Mouse (Mus musculus) gastrocnemius, postnatal 4 days (tissue): ENCODE measurements around the gene Efna5. TPM values are rescaled to one million over a fixed set of nuclear protein-coding genes. Genes with fewer than 3 reads are reported as not detected.

Source experiments
- DNase-seq, 2 experiments: peaks; one replicate each; pipeline ENCODE4 v3.0.0; 2021 to 2022; ENCODE audit warnings: low spot score in 2 of 2, mixed read lengths in 2 of 2
- total RNA-seq, 2 experiments: library from RNA; stranded (reverse); gene quantifications; 2 replicates each; pipeline ENCODE4 v1.2.3; 2021

The Efna5 gene
- total RNA-seq, 2 experiments from 2014 or later = 6.2 to 8.4 TPM

- no peak for DNase-seq
Observed at GRCm38 (mm10) chr17:62717426-62718131, 163.5 kb downstream of the Efna5 start.

DNA sequence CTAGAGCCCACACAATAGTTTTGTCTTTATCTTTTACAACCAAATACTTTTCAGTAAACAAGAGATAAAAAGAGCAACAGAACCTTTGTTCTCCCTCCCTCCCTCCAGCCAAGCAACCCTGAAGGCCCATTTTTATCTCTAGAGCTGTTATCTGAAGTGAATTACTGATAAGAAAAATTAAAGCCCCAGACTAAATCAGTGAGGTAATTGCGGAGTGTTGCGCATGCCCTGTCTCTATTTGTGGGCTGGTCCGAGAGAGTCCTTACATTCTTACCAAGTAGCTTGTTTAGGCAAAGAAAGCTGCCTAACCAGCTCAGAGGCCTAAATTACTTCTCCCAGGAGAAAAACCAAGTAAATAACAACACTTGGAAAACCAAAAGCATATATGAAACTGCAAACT lies 167.7 kb downstream of the Efna5 start:
- no peak for DNase-seq

- no peak for DNase-seq
Observed at GRCm38 (mm10) chr17:62706418-62706817, 174.7 kb downstream of the Efna5 start.

DNA sequence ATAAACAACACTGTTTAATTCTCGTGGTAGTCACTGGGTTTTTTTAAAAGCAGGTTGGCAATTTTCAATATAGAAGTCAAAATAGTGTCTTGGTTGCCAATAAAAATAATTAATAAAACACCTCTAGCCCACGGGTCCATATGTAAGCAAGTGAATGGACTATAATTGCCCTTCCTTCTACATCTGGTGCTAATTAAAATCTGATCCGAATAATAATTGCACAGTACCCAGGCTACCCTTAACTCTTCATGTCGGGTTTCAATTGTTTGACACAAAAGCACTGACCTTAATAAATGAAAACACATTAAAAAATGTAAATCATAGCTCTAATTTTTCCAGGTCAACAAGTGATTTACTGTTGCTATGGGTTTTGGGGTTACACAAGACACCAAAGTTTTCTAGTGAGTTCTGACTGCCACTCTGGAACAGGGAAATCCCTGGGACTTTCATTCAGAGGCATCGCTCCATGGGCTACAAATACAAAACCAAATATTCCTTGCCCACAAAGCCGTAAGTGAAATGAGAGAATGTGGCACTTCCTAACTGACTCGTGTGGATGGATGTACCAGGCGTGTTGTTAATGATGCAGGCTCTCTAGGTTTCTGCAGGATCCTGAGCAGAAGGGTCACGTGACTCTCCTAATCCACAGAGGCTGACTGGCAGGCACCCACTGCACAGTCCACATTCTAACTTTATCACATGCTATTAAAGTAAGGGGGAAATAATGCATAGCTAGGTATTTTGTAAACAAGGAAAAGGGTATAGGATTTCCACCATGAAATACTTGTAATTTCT lies 178.9 kb downstream of the Efna5 start:
- no peak for DNase-seq

DNA sequence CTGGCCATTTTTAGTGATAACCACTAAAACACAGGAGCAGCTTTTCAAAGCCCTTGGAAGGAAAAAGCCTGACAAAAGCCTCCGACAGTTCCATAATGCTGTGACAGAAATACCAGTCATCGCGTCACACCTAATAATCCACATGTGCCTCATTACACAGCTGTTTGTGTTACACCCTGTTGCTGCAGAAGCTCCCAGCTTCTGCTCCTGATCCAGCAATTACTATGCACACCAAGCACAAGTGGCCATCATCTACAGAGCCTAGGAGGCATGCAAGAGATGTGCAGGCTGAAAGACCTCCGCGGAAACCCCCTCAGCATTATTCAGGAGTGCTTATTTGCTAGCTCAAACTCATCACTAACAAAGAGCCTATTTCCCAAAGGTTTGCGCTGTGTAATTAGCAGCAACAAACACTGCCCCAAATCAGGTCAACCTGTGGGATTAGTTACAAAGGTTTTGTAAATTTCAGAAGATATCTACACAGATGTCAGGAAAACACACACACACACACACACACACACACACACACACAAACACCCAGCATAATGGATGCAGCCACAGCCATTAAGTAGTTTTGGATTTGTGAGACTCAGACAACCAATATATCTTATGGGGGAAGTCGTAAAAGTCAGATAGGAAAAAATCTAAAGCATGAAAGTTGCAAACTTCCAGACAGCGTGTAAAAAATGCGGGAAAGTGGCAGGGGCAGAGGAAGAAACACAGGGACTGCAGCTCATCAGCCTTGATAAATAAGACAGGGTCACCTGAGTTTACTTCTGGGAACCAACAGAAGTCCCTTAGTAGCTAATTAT lies 180.1 kb downstream of the Efna5 start:
- DNase-seq = no peak

- DNase-seq = no peak
Observed at GRCm38 (mm10) chr17:62694958-62695437, 186.1 kb downstream of the Efna5 start.

GRCm38 (mm10) chr17:62692242-62692641 lies 188.9 kb downstream of the Efna5 start:
- DNase-seq = no peak

DNA sequence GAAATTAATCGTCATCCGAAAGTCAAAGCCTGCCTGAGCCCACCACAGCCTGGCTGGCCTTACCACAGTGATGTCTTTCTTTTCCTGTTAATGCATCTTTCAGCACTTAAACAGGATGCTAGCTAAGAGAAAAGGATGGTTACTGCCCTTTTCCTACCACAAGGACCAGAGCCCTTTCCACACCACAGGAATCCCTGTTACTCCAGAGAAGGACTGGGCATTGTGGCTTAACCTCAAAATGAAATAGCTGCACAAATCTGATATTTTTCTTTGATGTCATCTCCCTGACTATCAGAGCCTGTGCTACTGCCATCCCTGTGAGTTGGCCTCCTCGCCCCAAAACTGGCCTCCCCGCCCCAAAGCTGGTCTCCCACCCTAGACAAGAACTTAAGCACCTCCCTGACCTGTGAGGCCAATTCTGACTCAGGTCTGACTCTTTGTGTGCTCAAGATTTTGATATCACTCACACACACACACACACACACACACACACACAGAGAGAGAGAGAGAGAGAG lies 189.9 kb downstream of the Efna5 start:
- DNase-seq = no peak

DNA sequence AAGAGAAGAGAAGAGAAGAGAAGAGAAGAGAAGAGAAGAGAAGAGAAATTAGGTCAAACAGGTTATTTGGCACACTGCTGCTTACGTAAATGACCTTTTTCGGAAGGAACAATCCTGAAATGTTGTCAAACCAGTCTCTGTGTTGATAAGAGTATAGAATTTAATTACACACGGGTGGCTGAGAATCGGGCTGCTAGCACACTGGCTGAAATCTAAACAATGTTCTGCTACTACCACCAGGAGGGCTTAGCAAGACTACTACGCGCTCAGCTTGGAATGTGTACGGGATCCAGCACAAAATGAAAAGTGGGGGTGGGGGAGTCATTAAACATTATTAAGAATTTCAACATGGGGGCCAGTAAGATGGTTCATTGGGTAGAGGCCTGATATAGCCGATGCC lies 190.9 kb downstream of the Efna5 start:
- no peak for DNase-seq

GRCm38 (mm10) chr17:62689646-62690045 lies 191.5 kb downstream of the Efna5 start:
- no peak for DNase-seq

DNA sequence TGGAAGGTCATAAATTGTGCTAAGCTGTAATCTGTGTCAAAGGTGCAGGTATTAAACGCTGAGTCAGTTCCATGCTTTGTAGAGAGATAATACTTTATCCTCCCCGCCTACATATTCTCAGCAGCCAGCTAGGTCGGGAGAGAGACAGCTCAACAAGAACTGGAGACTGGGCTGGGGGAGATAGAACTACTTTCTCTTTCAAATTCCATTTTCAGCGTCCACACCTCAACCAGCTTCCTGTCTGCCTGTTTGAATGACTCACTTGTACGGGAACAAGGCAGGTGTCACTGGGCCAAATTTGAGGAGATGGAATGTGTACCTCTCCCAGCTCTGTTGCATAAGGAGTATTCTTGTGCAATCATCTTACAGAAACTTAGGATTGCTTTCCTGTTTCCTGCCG lies 193.7 kb downstream of the Efna5 start:
- no peak for DNase-seq

DNA sequence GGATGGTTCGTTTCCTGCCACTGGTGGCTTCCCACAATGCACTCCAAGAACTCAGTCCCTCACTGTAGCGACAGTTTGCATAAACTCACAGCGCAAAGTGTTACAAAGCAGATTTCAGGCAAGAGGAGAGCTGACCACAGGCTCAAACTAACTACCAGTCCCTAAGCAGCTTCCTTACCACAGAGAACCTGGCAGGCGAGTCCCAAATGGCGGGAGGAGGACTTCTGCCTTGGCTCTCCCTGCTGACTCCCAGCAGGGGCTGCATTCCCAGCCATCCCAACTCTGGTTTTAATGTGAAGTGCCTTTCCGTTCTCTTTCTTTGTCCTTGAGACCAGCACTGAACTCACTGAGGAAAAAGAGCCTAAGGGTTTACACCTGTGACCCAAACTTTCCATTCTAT lies 195.9 kb downstream of the Efna5 start:
- no peak for DNase-seq

DNA sequence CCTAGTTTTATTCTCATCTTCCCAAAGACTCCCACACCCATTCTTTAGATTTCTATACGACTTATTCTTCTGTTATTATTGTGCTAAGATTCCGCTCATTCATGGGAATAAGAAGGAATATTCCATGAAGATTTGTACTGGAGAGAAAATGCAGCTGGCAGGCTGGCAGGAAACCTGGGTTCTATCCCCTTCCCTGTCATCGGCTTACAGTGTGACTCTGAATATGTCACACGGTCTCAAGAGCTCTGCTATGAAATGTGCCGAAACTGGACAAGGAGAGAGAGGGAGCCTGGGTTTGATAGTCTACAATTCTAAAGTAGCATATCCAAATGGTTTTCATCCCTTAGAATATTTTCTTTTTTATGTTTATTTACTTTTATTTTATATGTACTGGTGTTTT lies 198.0 kb downstream of the Efna5 start:
- DNase-seq = no peak

DNA sequence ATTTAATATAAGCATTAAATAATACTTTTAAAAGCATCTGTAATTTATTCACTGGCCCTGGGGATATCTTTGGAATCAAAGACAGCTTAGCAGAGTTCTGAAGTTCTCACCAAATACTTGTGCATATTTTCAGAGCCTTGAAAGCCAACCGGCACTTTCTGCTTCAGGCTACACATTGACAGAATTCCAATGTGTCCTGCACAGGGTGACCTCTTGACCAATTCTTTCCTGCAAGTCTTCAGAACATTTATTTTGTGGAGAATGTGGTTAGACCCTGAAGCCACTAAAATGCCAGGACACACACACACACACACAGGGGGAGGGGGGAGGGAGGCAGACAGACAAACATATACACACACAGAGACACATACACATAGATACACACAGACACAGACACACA lies 199.4 kb downstream of the Efna5 start:
- DNase-seq = no peak

GRCm38 (mm10) chr17:62680737-62681136 lies 200.4 kb downstream of the Efna5 start:
- no peak for DNase-seq

- DNase-seq = no peak
Observed at GRCm38 (mm10) chr17:62676832-62677231, 204.3 kb downstream of the Efna5 start.

GRCm38 (mm10) chr17:62676409-62676808 lies 204.7 kb downstream of the Efna5 start:
- DNase-seq = no peak

- no peak for DNase-seq
Observed at GRCm38 (mm10) chr17:62675811-62676255, 205.3 kb downstream of the Efna5 start.

DNA sequence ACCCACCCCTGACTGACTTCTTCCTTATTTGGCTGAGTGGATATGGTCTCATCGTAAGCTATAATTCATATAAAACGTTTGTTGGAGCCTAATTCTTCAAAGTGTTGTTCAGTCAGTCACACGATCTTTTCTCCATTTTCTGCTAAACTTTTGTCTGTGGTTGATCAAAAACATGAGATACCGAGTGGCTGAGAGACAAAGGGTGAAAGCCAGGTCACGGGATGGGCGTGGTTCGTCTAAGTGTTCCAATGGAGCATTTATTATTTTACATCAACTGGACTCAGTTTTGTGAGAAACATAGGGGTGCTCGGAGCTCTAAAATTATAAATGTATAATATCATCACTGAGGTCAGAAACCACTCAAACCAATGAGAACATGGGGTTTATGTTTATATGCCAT lies 209.0 kb downstream of the Efna5 start:
- DNase-seq = no peak

DNA sequence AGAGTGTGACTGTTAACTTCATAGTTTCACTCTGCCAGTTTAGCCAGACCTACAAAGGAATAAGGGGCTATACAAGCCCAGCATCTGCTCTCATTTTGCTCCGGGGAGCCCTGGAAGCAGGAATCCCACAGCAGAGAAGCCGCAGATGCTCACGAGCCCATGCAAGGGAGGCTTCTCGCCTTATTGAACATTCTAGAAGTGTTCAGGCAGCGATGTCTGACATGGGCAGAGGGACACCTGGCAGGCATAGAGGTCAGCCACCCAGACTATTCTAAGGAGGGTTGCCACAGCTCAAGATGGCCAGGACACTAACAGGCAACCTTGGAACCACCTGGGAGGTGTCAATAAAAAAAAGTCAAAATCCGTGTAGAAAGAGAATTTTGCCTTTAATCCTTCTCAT lies 214.4 kb downstream of the Efna5 start:
- DNase-seq = no peak

- no peak for DNase-seq
Observed at GRCm38 (mm10) chr17:62665823-62666222, 215.3 kb downstream of the Efna5 start.
